Mouse (Mus musculus) heart, postnatal 14 days (tissue): ENCODE results near the gene Recql. TPM values are rescaled to one million over a fixed set of nuclear protein-coding genes. Genes with fewer than 3 reads are reported as not detected.

ENCODE experiments used
- total RNA-seq, 2 experiments: library from RNA; stranded (reverse); gene quantifications; 2 replicates each; pipeline ENCODE4 v1.2.3; 2021

Recql gene
- total RNA-seq, 2 experiments from 2014 or later = 7.6 to 8.9 TPM

Other genes starting within 250 kb of the Recql start
- under 1 TPM in 1 of 2 experiments, not detected in 1; 0.73 TPM for gene Slco1a6, start 178.6 kb downstream of the Recql start, total RNA-seq
- not detected for gene Iapp, start 88.7 kb downstream of the Recql start, total RNA-seq
- gene Slco1a5, start 64.1 kb downstream of the Recql start, total RNA-seq = not detected
- gene Pyroxd1, start 41.4 kb downstream of the Recql start, total RNA-seq = 1 to 10 TPM; 7.7 to 8.9 TPM
- gene Golt1b, start 134 bp upstream of the Recql start, total RNA-seq = 10 to 100 TPM; 16.7 to 18.7 TPM
- not detected for gene Spx, start 26.4 kb upstream of the Recql start, total RNA-seq
- gene Gys2, start 86.0 kb upstream of the Recql start, total RNA-seq = under 1 TPM in 1 of 2 experiments, not detected in 1; 0.17 TPM
- 1,000 to 10,000 TPM; 1,994 to 2,026 TPM for gene Ldhb, start 120.9 kb upstream of the Recql start, total RNA-seq
- 10 to 100 TPM; 33.3 to 39.2 TPM for gene Kcnj8, start 184.5 kb upstream of the Recql start, total RNA-seq